Mouse (Mus musculus) kidney, postnatal 0 days (tissue): ENCODE results near the gene Clec12b. TPM values are rescaled to one million over a fixed set of nuclear protein-coding genes. Genes with fewer than 3 reads are reported as not detected.
"Not testable (repeated sequence)": the region's sequence is repeated elsewhere in the genome, so short reads cannot be mapped to it uniquely, and the experiment has no call there.

Source experiments
- ATAC-seq: fragments of 200-750 bp; cut with Nextera tagmentation; replicated peaks from 2 replicates; pipeline ENCODE4 v1.8.0; 2017; ENCODE audit warnings: low read depth, moderate number of reproducible peaks, moderate TSS enrichment, moderate library complexity; ENCODE audit not compliant: low FRiP score
- DNase-seq: peaks from one replicate; pipeline ENCODE4 v3.0.0-alpha.2; 2016; ENCODE audit warnings: low spot score
- H3K27ac ChIP-seq: fragments of 300-500 bp; sonication (generic); 2 replicates; pipeline ENCODE4 v1.5.1; 2014; ENCODE audit warnings: mild to moderate bottlenecking
- H3K27me3 ChIP-seq: fragments of 300-500 bp; sonication (generic); 2 replicates; pipeline ENCODE4 v1.6.1; 2014; ENCODE audit warnings: low read length, mixed read lengths; ENCODE audit not compliant: insufficient read depth
- H3K36me3 ChIP-seq: fragments of 300-500 bp; sonication (generic); 2 replicates; pipeline ENCODE4 v1.6.1; 2014; ENCODE audit warnings: low read length, mixed read lengths; ENCODE audit not compliant: insufficient read depth
- H3K4me1 ChIP-seq: fragments of 300-500 bp; sonication (generic); replicated peaks from 2 replicates; pipeline ENCODE4 v1.6.1; 2014; ENCODE audit warnings: antibody characterized with exemption, low read length, mixed read lengths; ENCODE audit not compliant: insufficient read depth
- H3K4me2 ChIP-seq: fragments of 300-500 bp; sonication (generic); 2 replicates; pipeline ENCODE4 v1.6.1; 2014; ENCODE audit warnings: mild to moderate bottlenecking, low read length, moderate library complexity, mixed read lengths
- H3K4me3 ChIP-seq: fragments of 300-500 bp; sonication (generic); replicated peaks from 2 replicates; pipeline ENCODE4 v1.5.1; 2014; ENCODE audit warnings: low read depth, low read length
- H3K9ac ChIP-seq: fragments of 300-500 bp; sonication (generic); 2 replicates; pipeline ENCODE4 v1.6.1; 2014; ENCODE audit warnings: low read depth, low read length
- H3K9me3 ChIP-seq: fragments of 300-500 bp; sonication (generic); replicated peaks from 2 replicates; pipeline ENCODE4 v1.6.1; 2016; ENCODE audit warnings: low read length, inconsistent platforms, mixed read lengths
- CTCF ChIP-seq: IDR thresholded peaks from 2 replicates; pipeline ENCODE4 v1.5.1; 2016; ENCODE audit warnings: antibody characterized with exemption, low read depth, mild to moderate bottlenecking, moderate library complexity
- WGBS: fragments of 180-500 bp; shearing (Covaris S2); extraction: QIAGEN DNeasy Blood & Tissue Kit; methylation state at CpG from one replicate; pipeline ENCODE4 v1.1.7; 2014; 5-methylcytosine and 5-hydroxymethylcytosine counted together
- polyA plus RNA-seq: library from polyadenylated mRNA; unstranded; fragments of >200 nt; fragmentation: Nextera tagmentation; extraction: Ambion mirVana; gene quantifications from 2 replicates; pipeline ENCODE4 v1.2.1, GENCODE M21; 2015

Gene Clec12b
- polyA plus RNA-seq, 1 experiment from 2014 or later, result 0.11 TPM

GRCm38 (mm10) chr6:129349524-129350352 is 35.9 kb downstream of the Clec12b start:
- no peak for ATAC-seq
- no peak overlapping the region for H3K4me2 ChIP-seq
- no peaks in the 10 kb centered on the region for H3K27me3 ChIP-seq
- 62% methylated on average over 4 of the region's 4 CpGs for WGBS
- peak overlapping the region; percentile 36; the same call in 1 of the 2 replicates for H3K27ac ChIP-seq
- no peak overlapping the region for H3K4me3 ChIP-seq
- H3K9ac ChIP-seq, result no peak overlapping the region
- TF ChIP-seq CTCF, result no peak
- H3K4me1 ChIP-seq, result no peaks in the 10 kb centered on the region
- no peak for DNase-seq
- no peaks in the 10 kb centered on the region for H3K9me3 ChIP-seq
- no peaks in the 10 kb centered on the region for H3K36me3 ChIP-seq

DNA sequence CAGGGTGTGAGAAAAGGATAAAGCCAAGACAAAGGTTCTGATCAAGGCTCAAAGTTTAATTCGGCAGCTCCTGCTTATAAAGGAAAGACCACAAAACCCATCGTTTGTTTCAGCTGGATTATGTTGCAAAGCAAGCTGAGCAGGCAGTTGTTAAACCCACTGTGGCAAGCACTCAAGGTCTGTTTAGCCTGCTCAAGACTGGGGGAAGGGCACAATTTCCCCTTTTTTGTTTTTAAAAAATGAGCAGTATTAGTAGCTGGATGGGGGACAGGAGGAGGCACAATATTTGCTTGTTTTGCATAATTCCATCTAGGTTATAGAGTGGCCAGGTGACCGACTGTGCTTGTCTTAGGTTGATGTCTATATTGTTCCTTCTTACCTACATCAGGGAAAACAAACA is 41.3 kb downstream of the Clec12b start:
- 65% methylated on average over 3 of the region's 3 CpGs for WGBS
- Histone ChIP-seq H3K27me3 (no peaks in the 10 kb centered on the region), H3K4me2 (no peak overlapping the region), H3K9me3 (no peaks in the 10 kb centered on the region), H3K36me3 (no peaks in the 10 kb centered on the region), H3K4me1 (no peaks in the 10 kb centered on the region), H3K27ac (no peak overlapping the region), H3K9ac (no peak overlapping the region), H3K4me3 (no peak overlapping the region)
- no peak for TF ChIP-seq CTCF
- DNase-seq, result no peak
- ATAC-seq, result no peak

GRCm38 (mm10) chr6:129342391-129342790 is 43.3 kb downstream of the Clec12b start, which contains the start of gene Clec12a:
Gene Clec12a, plus strand, starts transcription at chr6:129342691.
- ATAC-seq, result not testable (repeated sequence)
- 77% methylated on average over 4 of the region's 4 CpGs for WGBS

DNA sequence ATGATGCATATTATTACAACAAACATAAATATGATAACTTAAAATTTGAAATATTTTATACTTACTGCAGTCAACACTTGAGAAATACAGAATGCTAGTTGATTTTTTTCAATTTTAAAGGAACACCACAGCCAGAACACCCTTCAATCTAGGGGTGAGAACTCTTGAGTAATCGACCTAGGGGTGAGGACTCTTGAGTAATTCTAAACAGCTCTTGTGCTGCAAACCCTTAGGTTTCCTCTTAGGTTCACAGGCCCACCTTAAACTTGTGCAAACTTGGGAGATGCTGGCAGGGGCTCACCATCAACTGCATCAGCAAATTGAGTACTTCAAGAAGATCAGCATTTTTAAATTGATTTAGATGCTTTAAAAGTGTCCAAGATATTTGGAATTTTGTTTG is 47.9 kb downstream of the Clec12b start:
- Histone ChIP-seq H3K4me3 (no peak overlapping the region), H3K4me2 (no peak overlapping the region), H3K27me3 (no peaks in the 10 kb centered on the region), H3K36me3 (no peaks in the 10 kb centered on the region), H3K9ac (no peak overlapping the region), H3K9me3 (no peaks in the 10 kb centered on the region), H3K27ac (no peak overlapping the region), H3K4me1 (no peaks in the 10 kb centered on the region)
- DNase-seq (no peak), ATAC-seq (no peak)
- no peak for TF ChIP-seq CTCF
- 64% methylated on average over 1 of the region's 1 CpGs for WGBS

More at GRCm38 (mm10) chr6:129342391-129342790, 43.3 kb downstream of the Clec12b start, which contains the start of gene Clec12a:
- not testable (repeated sequence) for H3K9me3 ChIP-seq, H3K4me2 ChIP-seq, H3K9ac ChIP-seq, H3K27me3 ChIP-seq, H3K4me3 ChIP-seq, H3K4me1 ChIP-seq, DNase-seq, H3K27ac ChIP-seq, H3K36me3 ChIP-seq

DNA sequence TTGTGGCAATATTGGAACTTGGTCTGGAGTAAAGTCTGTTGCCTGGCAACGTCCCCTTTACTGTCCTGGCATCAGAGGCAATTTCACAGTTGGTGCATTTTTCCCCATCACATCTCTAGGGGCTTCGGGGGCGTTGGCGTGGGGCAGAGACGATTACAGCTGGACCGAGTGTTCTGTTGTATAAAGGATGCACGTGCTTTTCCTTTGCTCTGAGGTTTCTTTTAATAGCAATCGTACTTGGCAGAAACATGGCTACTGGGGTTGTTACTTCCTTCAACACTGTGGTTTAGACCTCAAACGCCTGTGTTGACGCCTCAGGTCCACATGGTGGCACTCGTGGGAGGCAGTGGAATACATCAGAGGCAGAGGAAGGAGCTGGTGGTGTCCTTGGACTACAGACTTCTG is 52.0 kb downstream of the Clec12b start:
- Histone ChIP-seq H3K4me2 (peak overlapping the region; percentile 11; the same call in 1 of the 2 replicates), H3K4me3 (no peak overlapping the region), H3K9ac (no peak overlapping the region), H3K27ac (no peak overlapping the region), H3K27me3 (no peaks in the 10 kb centered on the region), H3K9me3 (no peaks in the 10 kb centered on the region), H3K4me1 (no peaks in the 10 kb centered on the region), H3K36me3 (no peaks in the 10 kb centered on the region)
- ATAC-seq (no peak), DNase-seq (peak; percentile 80)
- peak; percentile 85 for TF ChIP-seq CTCF
- WGBS, result 21% methylated on average over 11 of the region's 11 CpGs

- no peak for TF ChIP-seq CTCF
- H3K36me3 ChIP-seq, result no peaks in the 10 kb centered on the region
- H3K4me2 ChIP-seq, result no peak within 1 kb of the TSS
- peak; percentile 5 for DNase-seq
- no peaks in the 10 kb centered on the region for H3K27me3 ChIP-seq
- H3K4me3 ChIP-seq, result no peak within 1 kb of the TSS
- no peaks in the 10 kb centered on the region for H3K4me1 ChIP-seq
- no peaks in the 10 kb centered on the region for H3K9me3 ChIP-seq
- 0 out of 2 replicates have a peak, but pooled peaks have one; percentile 25 for ATAC-seq
- no peak within 1 kb of the TSS for H3K27ac ChIP-seq
- 37% methylated on average over 11 of the region's 11 CpGs for WGBS
- no peak within 1 kb of the TSS for H3K9ac ChIP-seq
These were observed 54.1 kb downstream of the Clec12b start, which contains the start of gene 4922502D21Rik for GRCm38 (mm10) chr6:129331610-129332009. Gene 4922502D21Rik, minus strand, starts transcription at chr6:129331796.
